Mouse (Mus musculus) forebrain, embryonic 10.5 days (tissue): Measurements from ENCODE around the gene A930018P22Rik. TPM values are rescaled to one million over a fixed set of nuclear protein-coding genes. Genes with fewer than 3 reads are reported as not detected.

Experiments used
- polyA plus RNA-seq: library from polyadenylated mRNA; unstranded; fragments of >200 nt; fragmentation: Nextera tagmentation; extraction: Ambion mirVana; gene quantifications from 2 replicates; pipeline ENCODE4 v1.2.1, GENCODE M21; 2016

A930018P22Rik gene
- polyA plus RNA-seq, 1 experiment from 2014 or later, result not detected

Other genes with a start within 250 kb of the A930018P22Rik start
- gene Lmo2, start 164.8 kb upstream of the A930018P22Rik start, polyA plus RNA-seq, result 24.3 and 26.4 TPM in 2 replicates
- 47.8 and 48.3 TPM in 2 replicates for gene Fbxo3, start 95.0 kb upstream of the A930018P22Rik start, polyA plus RNA-seq
- gene 4931422A03Rik, start 94.4 kb upstream of the A930018P22Rik start, polyA plus RNA-seq, result 1.4 and 1.6 TPM in 2 replicates
- gene Gm10912, start 56.9 kb upstream of the A930018P22Rik start, polyA plus RNA-seq, result not detected in 2 replicates
- not detected in 2 replicates for gene Gm10799, start 54.2 kb upstream of the A930018P22Rik start, polyA plus RNA-seq
- gene Cd59b, start 52.9 kb upstream of the A930018P22Rik start, polyA plus RNA-seq, result 3.4 TPM in 2 replicates
- gene Cd59a, start 27.0 kb upstream of the A930018P22Rik start, polyA plus RNA-seq, result 19.6 and 19.9 TPM in 2 replicates